Mouse (Mus musculus) thymus, adult 2 months (tissue): ENCODE data around the gene Hist1h1c. TPM values are rescaled to one million over a fixed set of nuclear protein-coding genes. Genes with fewer than 3 reads are reported as not detected.

Experiments
- DNase-seq: peaks from one replicate; pipeline ENCODE4 v3.0.0; 2021
- H3K27ac ChIP-seq: fragments of 200-500 bp; 2 replicates; pipeline ENCODE4 v1.5.1; 2012; ENCODE audit warnings: low read length, control low read depth; ENCODE audit not compliant: control insufficient read depth, insufficient read depth
- H3K27me3 ChIP-seq: fragments of 200-500 bp; 2 replicates; pipeline ENCODE4 v1.6.1; 2012; ENCODE audit warnings: mild to moderate bottlenecking, low read length, moderate library complexity, mixed read lengths; ENCODE audit not compliant: control insufficient read depth, insufficient read depth
- H3K36me3 ChIP-seq: fragments of 200-500 bp; 2 replicates; pipeline ENCODE4 v1.6.1; 2012; ENCODE audit warnings: mild to moderate bottlenecking, low read length, moderate library complexity; ENCODE audit not compliant: control insufficient read depth, insufficient read depth
- H3K4me1 ChIP-seq: fragments of 200-500 bp; replicated peaks from 2 replicates; pipeline ENCODE4 v1.6.1; 2012; ENCODE audit warnings: low read length; ENCODE audit not compliant: control insufficient read depth, insufficient read depth
- H3K4me3 ChIP-seq: fragments of 200-500 bp; 2 replicates; pipeline ENCODE4 v1.5.1; 2012; ENCODE audit warnings: mild to moderate bottlenecking, low read length, control low read depth, moderate library complexity; ENCODE audit not compliant: control insufficient read depth, insufficient read depth
- CTCF ChIP-seq: fragments of 200-500 bp; IDR thresholded peaks from 2 replicates; pipeline ENCODE4 v1.5.1; 2012; ENCODE audit warnings: mild to moderate bottlenecking, control low read depth, low read length, moderate library complexity, borderline replicate concordance; ENCODE audit not compliant: control insufficient read depth, poor library complexity, insufficient read depth; ENCODE audit errors: extremely low read depth
- POLR2A ChIP-seq: fragments of 200-500 bp; IDR thresholded peaks from 2 replicates; pipeline ENCODE4 v1.6.1; 2012; ENCODE audit warnings: mild to moderate bottlenecking, low read length, control low read depth, moderate library complexity; ENCODE audit not compliant: control insufficient read depth, poor library complexity, insufficient read depth; ENCODE audit errors: extremely low read depth
- WGBS: fragments of 180-500 bp; shearing (Covaris S2); methylation state at CpG from one replicate; pipeline ENCODE4 v1.1.7; 2018; 5-methylcytosine and 5-hydroxymethylcytosine counted together
- polyA plus RNA-seq: library from polyadenylated mRNA; depleted of rRNA; stranded (reverse); fragments of >200 nt; gene quantifications from 2 replicates; pipeline ENCODE4 v1.2.3, GENCODE M21; 2012

Hist1h1c gene
- polyA plus RNA-seq, 1 experiment = 40.9 TPM

GRCm38 (mm10) chr13:23696061-23696474 lies 42.5 kb upstream of the Hist1h1c start:
- no peak for TF ChIP-seq POLR2A
- TF ChIP-seq CTCF = no peak
- Histone ChIP-seq H3K36me3 (no peaks in the 10 kb centered on the region), H3K27ac (no peak overlapping the region), H3K4me1 (peaks cover 10% of the 10 kb centered on the region), H3K4me3 (no peak overlapping the region), H3K27me3 (no peaks in the 10 kb centered on the region)
- no peak for DNase-seq
- WGBS = 60% methylated on average over 15 of the region's 15 CpGs

GRCm38 (mm10) chr13:23697491-23698299 lies 40.9 kb upstream of the Hist1h1c start:
- H3K27ac ChIP-seq = peak overlapping the region; percentile 88
- peak overlapping the region; percentile 50 for H3K4me3 ChIP-seq
- H3K36me3 ChIP-seq = no peaks in the 10 kb centered on the region
- H3K4me1 ChIP-seq = peaks cover 11% of the 10 kb centered on the region
- TF ChIP-seq POLR2A = no peak
- TF ChIP-seq CTCF = no peak
- no peaks in the 10 kb centered on the region for H3K27me3 ChIP-seq
- peak; percentile 68 for DNase-seq
- under 1% methylated on average over 29 of the region's 32 CpGs for WGBS

DNA sequence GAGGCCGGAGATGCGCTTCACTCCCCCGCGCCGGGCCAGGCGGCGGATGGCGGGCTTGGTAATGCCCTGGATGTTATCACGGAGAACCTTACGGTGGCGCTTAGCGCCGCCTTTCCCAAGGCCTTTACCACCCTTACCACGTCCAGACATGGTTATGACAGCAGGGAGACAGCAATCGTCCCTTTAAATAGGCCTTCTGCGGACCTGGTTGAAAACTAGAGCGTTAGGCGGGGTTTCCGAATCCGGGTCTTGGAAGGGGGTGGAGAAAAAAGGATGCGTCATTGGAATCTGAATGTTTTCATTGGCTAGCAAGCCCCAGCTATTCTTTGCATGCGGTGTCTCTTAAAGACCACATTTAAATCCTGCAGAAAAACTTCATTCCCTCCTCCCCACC lies 40.3 kb upstream of the Hist1h1c start, which contains the start of gene Hist1h4c:
Gene Hist1h4c (minus strand): TSS at position 155 of the 394 bp plus-strand sequence.
- under 1% methylated on average over 22 of the region's 22 CpGs for WGBS
- H3K27ac ChIP-seq = peak within 1 kb of the TSS; percentile 88
- H3K4me3 ChIP-seq = peak within 1 kb of the TSS; percentile 50
- H3K27me3 ChIP-seq = no peaks in the 10 kb centered on the region
- H3K4me1 ChIP-seq = peaks cover 11% of the 10 kb centered on the region
- peak; percentile 99 for TF ChIP-seq POLR2A
- 0 out of 2 replicates have a peak, but pooled peaks have one; percentile 14 for TF ChIP-seq CTCF
- H3K36me3 ChIP-seq = no peaks in the 10 kb centered on the region
- peak; percentile 98 for DNase-seq

GRCm38 (mm10) chr13:23698996-23699395 lies 39.6 kb upstream of the Hist1h1c start:
- peak; percentile 2 for DNase-seq
- peaks cover 11% of the 10 kb centered on the region for H3K4me1 ChIP-seq
- no peak overlapping the region for H3K4me3 ChIP-seq
- no peaks in the 10 kb centered on the region for H3K27me3 ChIP-seq
- no peak for TF ChIP-seq CTCF
- TF ChIP-seq POLR2A = no peak
- H3K27ac ChIP-seq = no peak overlapping the region
- WGBS = 93% methylated on average over 6 of the region's 6 CpGs
- H3K36me3 ChIP-seq = no peaks in the 10 kb centered on the region

GRCm38 (mm10) chr13:23699767-23700166 lies 38.8 kb upstream of the Hist1h1c start:
- peak; percentile 1 for DNase-seq
- TF ChIP-seq CTCF = no peak
- no peak for TF ChIP-seq POLR2A
- no peak overlapping the region for H3K4me3 ChIP-seq
- peaks cover 11% of the 10 kb centered on the region for H3K4me1 ChIP-seq
- H3K36me3 ChIP-seq = no peaks in the 10 kb centered on the region
- no peak overlapping the region for H3K27ac ChIP-seq
- 87% methylated on average over 3 of the region's 3 CpGs for WGBS
- H3K27me3 ChIP-seq = no peaks in the 10 kb centered on the region

DNA sequence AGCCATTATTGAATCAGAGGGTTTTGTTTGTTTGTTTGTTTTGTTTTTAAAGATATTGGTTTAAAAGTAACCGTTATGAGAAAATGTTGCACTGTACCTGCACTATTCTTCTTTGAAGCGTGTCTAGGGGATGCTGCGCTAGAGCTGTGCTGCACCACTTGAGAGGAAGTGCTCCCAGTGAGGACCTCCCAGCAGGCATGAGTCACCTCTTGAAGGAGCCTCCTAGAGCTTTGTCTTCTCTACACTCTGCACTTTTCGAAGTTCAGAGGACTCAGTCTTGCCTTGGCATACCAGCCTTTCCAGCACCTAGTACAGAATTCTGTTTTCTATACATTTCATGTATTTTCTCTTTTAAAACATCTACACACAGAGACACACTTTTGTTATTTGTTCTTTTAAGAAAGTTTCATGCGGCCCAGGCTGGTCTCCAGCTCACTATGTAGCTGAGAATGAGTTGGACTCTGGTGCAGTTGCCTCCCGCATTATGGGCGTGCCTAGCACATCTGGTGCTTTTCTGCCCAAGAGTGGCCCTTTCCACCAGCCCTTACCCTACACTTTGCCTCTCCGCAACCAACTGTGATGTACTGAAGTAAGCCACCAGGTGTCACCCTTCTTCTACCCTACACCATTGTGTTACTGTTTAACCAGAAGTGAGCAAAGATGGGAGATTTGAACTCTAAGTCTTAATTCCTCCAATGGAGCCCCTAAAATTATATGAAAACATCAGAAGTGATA lies 37.7 kb upstream of the Hist1h1c start:
- Histone ChIP-seq H3K4me3 (no peak overlapping the region), H3K4me1 (peaks cover 8% of the 10 kb centered on the region), H3K27ac (peak overlapping the region; percentile 52), H3K27me3 (no peaks in the 10 kb centered on the region), H3K36me3 (no peaks in the 10 kb centered on the region)
- peak; percentile 60; the same call in 1 of the 2 replicates for TF ChIP-seq CTCF
- no peak for TF ChIP-seq POLR2A
- DNase-seq = peak; percentile 82
- WGBS = 5% methylated on average over 8 of the region's 8 CpGs
